Mouse (Mus musculus) small intestine, adult 2 months (tissue): ENCODE data around the gene Polr3gl. TPM values are rescaled to one million over a fixed set of nuclear protein-coding genes. Genes with fewer than 3 reads are reported as not detected.

Experiments used
- H3K27ac ChIP-seq: fragments of 200-500 bp; 2 replicates; pipeline ENCODE4 v1.5.1; 2012; ENCODE audit warnings: low read depth, low read length, control low read depth, inconsistent platforms; ENCODE audit not compliant: insufficient read depth
- H3K27me3 ChIP-seq: fragments of 200-500 bp; 2 replicates; pipeline ENCODE4 v1.6.1; 2012; ENCODE audit warnings: mild to moderate bottlenecking, moderate library complexity, low read length, inconsistent platforms; ENCODE audit not compliant: control insufficient read depth, insufficient read depth
- H3K36me3 ChIP-seq: fragments of 200-500 bp; 2 replicates; pipeline ENCODE4 v1.6.1; 2012; ENCODE audit warnings: mild to moderate bottlenecking, low read length, control low read depth, inconsistent platforms; ENCODE audit not compliant: control insufficient read depth, insufficient read depth
- H3K4me1 ChIP-seq: fragments of 200-500 bp; 2 replicates; pipeline ENCODE4 v1.6.1; 2012; ENCODE audit warnings: low read length, inconsistent platforms, mixed read lengths; ENCODE audit not compliant: control insufficient read depth, insufficient read depth, insufficient read length
- H3K4me3 ChIP-seq: fragments of 200-500 bp; 2 replicates; pipeline ENCODE4 v1.5.1; 2012; ENCODE audit warnings: low read depth, mild to moderate bottlenecking, control low read depth, inconsistent platforms, low read length, moderate library complexity
- CTCF ChIP-seq: fragments of 200-500 bp; IDR thresholded peaks from 2 replicates; pipeline ENCODE4 v1.5.1; 2012; ENCODE audit warnings: low read depth, mild to moderate bottlenecking, control low read depth, inconsistent platforms, low read length, moderate library complexity, mixed read lengths; ENCODE audit not compliant: insufficient replicate concordance, insufficient read length; ENCODE audit errors: extremely low read depth
- POLR2A ChIP-seq: fragments of 200-500 bp; IDR thresholded peaks from 2 replicates; pipeline ENCODE4 v1.6.1; 2012; ENCODE audit warnings: low read depth, mild to moderate bottlenecking, control low read depth, inconsistent platforms, low read length, moderate library complexity
- WGBS: fragments of 180-500 bp; shearing (Covaris S2); methylation state at CpG from one replicate; pipeline ENCODE4 v1.1.7; 2018; 5-methylcytosine and 5-hydroxymethylcytosine counted together
- polyA plus RNA-seq: library from polyadenylated mRNA; depleted of rRNA; stranded (reverse); fragments of >200 nt; gene quantifications from 2 replicates; pipeline ENCODE4 v1.2.3, GENCODE M21; 2012; rRNA removed

The Polr3gl gene
- polyA plus RNA-seq, 1 experiment, result 7.9 TPM

GRCm38 (mm10) chr3:96534300-96534699 is 59.7 kb downstream of the Polr3gl start:
- Histone ChIP-seq H3K4me3 (no peak overlapping the region), H3K4me1 (no peaks in the 10 kb centered on the region), H3K27ac (no peak overlapping the region), H3K27me3 (no peaks in the 10 kb centered on the region; the same call in 1 of the 2 replicates), H3K36me3 (no peaks in the 10 kb centered on the region)
- TF ChIP-seq POLR2A (no peak), CTCF (no peak)
- WGBS, result 59% methylated on average over 2 of the region's 2 CpGs

- no peak overlapping the region for H3K27ac ChIP-seq
- H3K36me3 ChIP-seq, result no peaks in the 10 kb centered on the region
- no peak for TF ChIP-seq CTCF
- no peak for TF ChIP-seq POLR2A
- WGBS, result 41% methylated on average over 7 of the region's 7 CpGs
- no peak overlapping the region for H3K4me3 ChIP-seq
- no peaks in the 10 kb centered on the region; the same call in 1 of the 2 replicates for H3K4me1 ChIP-seq
- peaks cover 10% of the 10 kb centered on the region for H3K27me3 ChIP-seq
Measured at GRCm38 (mm10) chr3:96532050-96532449, 61.9 kb downstream of the Polr3gl start.

GRCm38 (mm10) chr3:96528506-96528905 is 65.5 kb downstream of the Polr3gl start:
- TF ChIP-seq CTCF (no peak), POLR2A (no peak)
- H3K4me3 ChIP-seq, result no peak overlapping the region
- H3K27me3 ChIP-seq, result peaks cover 21% of the 10 kb centered on the region
- WGBS, result 70% methylated on average over 9 of the region's 9 CpGs
- H3K27ac ChIP-seq, result no peak overlapping the region
- no peaks in the 10 kb centered on the region; the same call in 1 of the 2 replicates for H3K4me1 ChIP-seq
- no peaks in the 10 kb centered on the region for H3K36me3 ChIP-seq

Other genes starting within 250 kb of the Polr3gl start
- not detected in 2 replicates for gene BC107364, start 141.9 kb downstream of the Polr3gl start, polyA plus RNA-seq
- 0.06 TPM in 1 of 2 replicates, not detected in the other for gene Hfe2, start 69.0 kb downstream of the Polr3gl start, polyA plus RNA-seq
- 167 and 384 TPM in 2 replicates for gene Txnip, start 36.2 kb downstream of the Polr3gl start, polyA plus RNA-seq
- gene Gm16253, start 17.2 kb downstream of the Polr3gl start, polyA plus RNA-seq, result not detected in 2 replicates
- gene Ankrd34a, start 2.5 kb upstream of the Polr3gl start, polyA plus RNA-seq, result 0.44 and 0.63 TPM in 2 replicates
- 2.9 and 7.6 TPM in 2 replicates for gene Lix1l, start 7.0 kb upstream of the Polr3gl start, polyA plus RNA-seq
- 1.4 and 5.8 TPM in 2 replicates for gene Rbm8a, start 35.8 kb upstream of the Polr3gl start, polyA plus RNA-seq
- gene Pex11b, start 41.2 kb upstream of the Polr3gl start, polyA plus RNA-seq, result 11.0 and 21.1 TPM in 2 replicates
- gene Gm42957, start 41.3 kb upstream of the Polr3gl start, polyA plus RNA-seq, result 0.05 TPM in 1 of 2 replicates, not detected in the other
- gene Itga10, start 51.4 kb upstream of the Polr3gl start, polyA plus RNA-seq, result 0.49 and 0.53 TPM in 2 replicates
- gene Ankrd35, start 76.0 kb upstream of the Polr3gl start, polyA plus RNA-seq, result 0.74 and 1.8 TPM in 2 replicates
- 10.1 and 17.9 TPM in 2 replicates for gene Pias3, start 102.2 kb upstream of the Polr3gl start, polyA plus RNA-seq
- 0.70 and 1.2 TPM in 2 replicates for gene Nudt17, start 114.4 kb upstream of the Polr3gl start, polyA plus RNA-seq
- 20.0 and 47.6 TPM in 2 replicates for gene Polr3c, start 133.4 kb upstream of the Polr3gl start, polyA plus RNA-seq
- gene Rnf115, start 133.5 kb upstream of the Polr3gl start, polyA plus RNA-seq, result 7.5 and 17.7 TPM in 2 replicates
- 11.4 and 58.3 TPM in 2 replicates for gene Pdzk1, start 235.1 kb upstream of the Polr3gl start, polyA plus RNA-seq
- 2.4 and 3.4 TPM in 2 replicates for gene Cd160, start 235.2 kb upstream of the Polr3gl start, polyA plus RNA-seq